Mouse (Mus musculus) frontal cortex, postnatal 10 days (tissue): Measurements from ENCODE around the gene Rapgef1.

Experiments
- DNase-seq, 2 experiments: peaks; one replicate each; pipeline ENCODE4 v3.0.0; 2022; ENCODE audit warnings: low spot score in 2 of 2, mixed read lengths in 1 of 2

The Rapgef1 gene

GRCm38 (mm10) chr2:29672746-29673536, 53.4 kb downstream of the Rapgef1 start:
- DNase-seq: no peak

GRCm38 (mm10) chr2:29674087-29674486, 54.6 kb downstream of the Rapgef1 start:
- no peak for DNase-seq

DNA sequence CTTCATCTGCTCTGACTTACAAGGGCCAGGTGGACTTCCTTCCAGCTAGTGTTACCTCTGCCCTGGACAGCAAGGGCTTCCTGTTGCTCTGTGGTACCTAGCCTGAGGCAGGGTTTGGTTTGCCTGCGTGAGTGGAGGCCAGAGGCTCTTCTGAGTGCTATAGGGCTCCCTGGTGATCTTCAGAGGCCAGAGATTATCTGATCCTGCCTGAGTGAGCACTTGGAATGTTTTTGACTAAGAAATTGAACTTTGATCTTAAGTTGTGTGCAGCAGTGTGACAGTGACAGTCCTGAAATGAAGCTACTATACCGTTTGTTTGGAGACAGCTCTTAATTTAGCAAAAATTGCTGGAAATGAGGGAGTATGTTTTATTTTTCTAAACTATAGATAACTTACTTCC, 55.0 kb downstream of the Rapgef1 start:
- no peak for DNase-seq

DNA sequence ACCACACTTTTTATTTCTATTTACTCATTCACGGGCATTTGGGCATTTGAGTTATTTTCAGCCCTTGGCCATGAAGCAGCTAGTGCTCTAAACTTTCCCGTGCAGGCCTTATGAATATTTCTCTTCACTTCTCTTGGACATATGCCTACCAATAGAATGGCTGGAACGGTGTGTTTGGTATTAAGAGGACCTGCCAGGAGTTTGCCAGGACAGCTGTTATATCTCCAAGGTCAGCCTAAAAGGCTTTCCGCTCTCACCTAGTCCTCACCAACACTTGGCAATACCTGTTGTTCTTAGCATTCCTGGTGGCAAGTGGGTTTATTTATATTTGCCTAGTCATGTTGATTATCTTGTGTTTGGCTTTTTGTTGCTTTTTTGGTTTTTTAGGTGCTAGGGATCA, 56.3 kb downstream of the Rapgef1 start:
- DNase-seq: no peak

DNA sequence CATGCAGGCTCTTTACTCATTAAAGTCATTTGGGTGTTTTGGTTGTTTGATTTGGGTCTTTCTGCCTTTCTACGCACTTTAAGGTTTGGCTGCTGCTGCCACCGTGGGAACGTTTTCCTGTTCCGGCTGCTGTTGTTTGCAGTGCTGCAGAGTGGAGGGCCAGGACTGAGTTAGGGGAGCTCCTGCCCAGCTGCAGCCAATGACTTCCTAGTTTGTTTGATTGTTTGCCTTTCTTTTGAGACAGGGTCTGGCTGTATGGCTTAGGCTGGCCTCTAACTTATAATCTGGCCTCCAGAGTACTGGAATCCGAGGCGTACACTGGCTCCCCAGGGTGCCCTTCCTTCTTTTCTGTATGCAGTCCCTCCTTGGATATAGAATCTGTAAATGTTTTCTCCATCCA, 57.0 kb downstream of the Rapgef1 start:
- DNase-seq: no peak

DNA sequence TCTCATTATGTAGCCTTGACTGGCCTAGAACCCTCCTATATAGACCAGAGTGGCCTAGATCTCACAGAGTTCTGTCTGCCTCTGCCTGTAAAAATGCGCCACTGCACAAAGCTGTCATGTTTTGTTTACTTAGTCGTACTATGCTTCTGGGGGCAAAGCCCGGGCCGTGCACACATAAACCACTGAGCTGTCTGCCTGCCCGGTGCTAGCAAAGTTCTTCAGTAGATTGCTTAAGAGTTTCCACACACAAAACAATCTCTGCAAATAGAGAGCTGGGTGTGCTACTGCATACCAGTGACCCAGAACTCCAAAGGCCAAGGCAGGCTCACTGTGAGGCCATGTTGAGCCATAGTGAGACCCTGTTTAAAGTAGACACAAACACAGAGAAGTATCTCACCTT, 58.3 kb downstream of the Rapgef1 start:
- no peak for DNase-seq

GRCm38 (mm10) chr2:29678524-29678923, 59.0 kb downstream of the Rapgef1 start:
- DNase-seq: no peak

GRCm38 (mm10) chr2:29679710-29680584, 60.4 kb downstream of the Rapgef1 start:
- no peak for DNase-seq

GRCm38 (mm10) chr2:29683261-29683999, 63.9 kb downstream of the Rapgef1 start:
- DNase-seq: no peak

DNA sequence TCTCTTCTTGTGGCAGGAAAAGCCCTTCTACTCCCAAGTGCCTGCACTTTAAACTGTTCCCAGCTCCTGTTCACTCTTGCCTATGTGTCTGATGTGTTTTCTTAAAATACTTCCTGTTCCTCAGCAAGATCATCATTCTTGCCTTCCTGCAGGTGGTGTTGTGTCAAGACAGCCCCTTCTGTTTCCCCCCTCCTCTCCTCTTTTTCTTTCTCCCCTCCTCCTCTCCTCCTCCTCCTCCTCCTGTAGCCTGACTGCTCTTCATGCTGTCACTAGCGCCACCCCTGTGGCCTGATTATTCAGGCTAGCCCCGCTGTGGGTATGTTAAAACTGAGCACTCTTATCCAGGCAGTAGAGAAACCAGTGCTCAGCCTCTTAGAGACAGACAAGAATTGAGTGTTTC, 65.0 kb downstream of the Rapgef1 start:
- DNase-seq: no peak

DNA sequence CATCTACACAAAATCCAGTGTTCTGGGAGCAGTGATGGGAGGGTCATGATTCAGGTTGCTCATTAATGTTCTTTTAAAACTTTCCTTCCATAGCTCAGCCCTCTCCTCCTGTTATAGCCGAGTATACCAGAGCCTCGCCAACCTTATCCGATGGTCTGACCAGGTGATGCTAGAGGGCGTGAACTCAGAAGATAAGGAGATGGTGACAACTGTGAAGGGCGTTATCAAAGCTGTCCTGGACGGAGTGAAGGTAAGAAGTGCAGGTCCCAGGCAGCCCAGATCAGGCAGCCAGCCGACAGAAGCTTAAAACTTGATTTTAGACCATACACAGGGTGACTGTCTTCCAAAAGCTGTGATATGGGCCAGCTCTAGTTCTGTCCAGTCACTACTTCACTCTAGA, 69.5 kb downstream of the Rapgef1 start:
- no peak for DNase-seq

DNA sequence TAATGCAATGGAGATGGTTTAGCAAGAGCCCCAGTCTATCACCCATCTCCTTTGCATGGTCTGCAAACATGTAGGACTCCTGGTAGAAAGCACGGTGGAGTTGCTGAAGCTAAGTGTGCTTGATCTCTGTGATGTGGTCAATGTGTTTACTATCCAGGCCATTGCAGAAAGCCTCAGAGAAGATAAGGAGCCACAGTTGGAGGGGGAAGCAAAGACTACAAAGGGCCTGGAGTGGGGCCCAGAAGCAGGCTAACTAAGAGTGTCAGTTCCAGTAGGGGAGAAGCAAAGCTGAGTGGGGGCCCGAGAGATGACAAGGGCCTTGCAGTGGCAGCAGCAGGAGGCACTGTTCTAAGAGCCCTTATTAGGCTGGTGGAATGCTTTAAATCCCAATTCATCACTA, 70.0 kb downstream of the Rapgef1 start:
- DNase-seq: no peak

GRCm38 (mm10) chr2:29691068-29691467, 71.5 kb downstream of the Rapgef1 start:
- DNase-seq: no peak

GRCm38 (mm10) chr2:29691507-29691906, 72.0 kb downstream of the Rapgef1 start:
- no peak for DNase-seq

GRCm38 (mm10) chr2:29692192-29692591, 72.7 kb downstream of the Rapgef1 start:
- no peak for DNase-seq

DNA sequence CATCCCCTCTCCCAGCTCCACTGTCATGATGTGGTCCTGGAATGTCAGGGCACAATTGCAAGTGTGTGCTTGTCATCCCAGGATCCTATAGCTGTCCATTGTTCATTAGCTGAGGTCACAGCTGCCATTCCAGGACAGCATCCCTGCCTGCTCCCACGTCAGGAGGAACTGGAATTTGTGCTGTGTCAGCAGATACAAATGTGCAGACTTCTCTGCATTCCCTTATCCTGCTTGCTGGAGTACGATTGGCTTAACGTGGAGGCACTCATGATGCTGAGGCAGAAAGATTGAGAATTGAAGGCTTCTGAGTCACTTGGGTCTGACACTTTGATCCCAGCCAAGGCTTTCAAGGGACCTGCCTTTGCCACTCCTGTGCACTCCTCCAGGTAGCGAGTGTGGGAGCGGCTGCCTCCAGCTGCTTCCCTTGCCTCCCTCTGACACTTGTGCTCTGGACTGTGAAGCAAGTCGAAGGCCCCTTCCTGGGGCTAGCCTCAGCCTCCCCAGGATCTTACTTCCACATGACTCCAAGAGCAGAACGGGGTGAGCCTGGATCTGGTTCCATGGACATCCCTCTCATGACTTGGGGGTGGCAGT, 76.8 kb downstream of the Rapgef1 start:
- no peak for DNase-seq

GRCm38 (mm10) chr2:29698421-29699290, 79.1 kb downstream of the Rapgef1 start:
- DNase-seq: no peak

DNA sequence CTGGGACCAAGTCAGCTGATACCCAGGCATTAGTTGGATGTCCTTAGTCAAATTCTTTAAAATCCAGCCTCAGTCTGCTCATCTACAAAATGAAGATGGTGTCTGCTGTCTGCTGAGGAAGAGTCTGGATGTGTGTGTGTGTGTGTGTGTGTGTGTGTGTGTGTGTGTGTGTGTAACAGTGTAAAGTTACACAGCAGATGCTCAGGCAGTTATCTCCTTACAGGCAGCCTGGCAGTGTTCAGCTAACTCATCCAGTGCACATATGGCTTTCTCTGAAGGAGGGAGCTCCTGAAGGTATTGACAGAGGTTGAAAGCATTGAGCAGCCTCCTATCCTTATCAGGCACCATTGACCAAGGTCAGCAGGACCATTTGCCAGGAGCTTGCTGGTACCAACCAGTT, 81.4 kb downstream of the Rapgef1 start:
- no peak for DNase-seq

- DNase-seq: no peak
Observed at GRCm38 (mm10) chr2:29701393-29701792, 81.9 kb downstream of the Rapgef1 start.

DNA sequence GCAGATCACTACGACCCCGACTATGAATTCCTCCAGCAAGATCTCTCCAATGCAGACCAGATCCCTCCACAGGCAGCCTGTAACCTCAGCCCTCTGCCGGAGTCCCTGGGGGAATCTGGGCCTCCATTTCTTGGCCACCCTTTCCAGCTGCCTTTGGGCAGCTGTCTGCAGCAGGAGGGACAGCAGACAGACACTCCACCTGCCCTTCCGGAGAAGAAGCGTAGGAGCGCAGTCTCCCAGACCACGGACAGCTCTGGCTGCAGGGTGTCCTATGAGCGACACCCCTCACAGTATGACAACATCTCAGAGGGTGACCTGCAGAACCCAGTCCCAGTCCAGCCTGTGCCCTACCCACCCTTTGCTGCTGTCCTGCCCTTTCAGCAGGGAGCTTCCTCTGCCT, 82.7 kb downstream of the Rapgef1 start:
- DNase-seq: no peak
